Mouse (Mus musculus) brown adipose tissue, adult 24 weeks (tissue): ENCODE results near the gene Bend3. TPM values are rescaled to one million over a fixed set of nuclear protein-coding genes. Genes with fewer than 3 reads are reported as not detected.

ENCODE experiments used
- H3K27ac ChIP-seq: fragments of 200-500 bp; replicated peaks from 2 replicates; pipeline ENCODE4 v1.5.1; 2012; ENCODE audit warnings: low read depth, mild to moderate bottlenecking, low read length
- H3K4me1 ChIP-seq: fragments of 200-500 bp; 2 replicates; pipeline ENCODE4 v1.6.1; 2012; ENCODE audit warnings: low read length, mixed read lengths; ENCODE audit not compliant: control insufficient read depth, insufficient read depth, insufficient read length
- H3K4me3 ChIP-seq: fragments of 200-500 bp; 2 replicates; pipeline ENCODE4 v1.5.1; 2012; ENCODE audit warnings: low read depth, mild to moderate bottlenecking, low read length, moderate library complexity; ENCODE audit not compliant: insufficient read depth
- polyA plus RNA-seq: library from polyadenylated mRNA; stranded (reverse); fragments of >200 nt; gene quantifications from 2 replicates; pipeline ENCODE4 v1.2.4, GENCODE M21; 2012; ENCODE audit not compliant: missing spikeins, insufficient read depth, insufficient read length

The Bend3 gene
- polyA plus RNA-seq: 1.0 and 2.6 TPM in 2 replicates

DNA sequence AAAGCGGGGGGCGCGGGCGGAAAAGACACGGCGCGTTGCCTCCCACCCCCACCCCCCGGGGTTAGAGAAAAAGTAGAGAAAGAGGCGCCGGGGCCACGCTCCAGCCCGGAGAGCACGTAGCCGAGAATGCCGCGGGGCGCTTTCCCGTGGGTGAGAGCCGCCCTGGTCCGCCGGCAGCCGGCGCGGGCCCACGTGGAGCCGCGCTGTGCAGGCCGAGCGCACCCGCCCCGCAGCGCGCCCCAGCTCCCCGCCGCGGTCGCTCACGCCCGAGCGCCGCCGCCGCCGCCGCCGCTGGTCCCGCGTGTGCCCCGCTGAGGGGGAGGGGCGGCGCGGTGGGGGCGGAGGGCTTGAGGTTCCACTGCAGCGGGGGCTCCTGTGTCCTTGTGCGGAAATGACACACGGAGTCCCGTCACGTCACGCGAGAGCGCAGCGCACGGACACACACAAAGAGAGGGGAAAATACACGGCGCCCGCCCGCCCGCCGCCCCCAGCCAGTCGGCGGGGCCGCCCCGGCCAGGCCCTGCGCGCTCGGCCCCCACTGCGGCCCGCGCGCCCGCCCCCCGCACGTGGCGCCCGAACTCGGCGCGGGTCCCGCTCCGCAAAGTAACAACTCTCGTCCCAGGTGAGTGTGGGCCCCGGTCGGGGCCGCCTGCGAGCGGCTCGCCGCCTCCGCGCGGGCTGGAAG, at the start of gene Bend3:
Gene Bend3 (plus strand): TSS at position 81 of the 685 bp plus-strand sequence.
- H3K4me3 ChIP-seq: peak within 1 kb of the TSS; percentile 93
- H3K27ac ChIP-seq: peak within 1 kb of the TSS; percentile 69
- peaks cover 6% of the 10 kb centered on the region; the same call in 1 of the 2 replicates for H3K4me1 ChIP-seq

DNA sequence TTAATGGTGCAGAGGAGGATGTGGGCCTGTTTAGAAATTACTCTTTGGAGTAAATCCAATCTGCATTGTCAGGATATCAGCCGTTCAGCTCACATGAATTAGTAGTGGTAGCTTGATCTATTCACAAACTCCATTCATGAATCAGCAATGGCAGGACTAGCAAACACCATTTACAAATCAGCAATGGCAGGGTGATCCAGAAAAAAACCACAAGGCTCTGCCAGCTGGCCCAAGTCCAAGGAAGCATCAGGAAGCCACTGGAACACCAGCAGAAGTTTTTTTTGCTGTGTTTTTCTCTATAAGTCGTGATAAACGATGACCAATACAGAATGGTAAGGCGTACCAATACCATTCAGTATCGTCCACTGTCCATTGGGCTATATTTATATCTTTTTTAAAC, 48.0 kb upstream of the Bend3 start:
- Histone ChIP-seq H3K4me1 (0 out of 2 replicates have a peak, but pooled peaks cover 2% of the 10 kb centered on the region), H3K4me3 (no peak overlapping the region), H3K27ac (no peak overlapping the region)

DNA sequence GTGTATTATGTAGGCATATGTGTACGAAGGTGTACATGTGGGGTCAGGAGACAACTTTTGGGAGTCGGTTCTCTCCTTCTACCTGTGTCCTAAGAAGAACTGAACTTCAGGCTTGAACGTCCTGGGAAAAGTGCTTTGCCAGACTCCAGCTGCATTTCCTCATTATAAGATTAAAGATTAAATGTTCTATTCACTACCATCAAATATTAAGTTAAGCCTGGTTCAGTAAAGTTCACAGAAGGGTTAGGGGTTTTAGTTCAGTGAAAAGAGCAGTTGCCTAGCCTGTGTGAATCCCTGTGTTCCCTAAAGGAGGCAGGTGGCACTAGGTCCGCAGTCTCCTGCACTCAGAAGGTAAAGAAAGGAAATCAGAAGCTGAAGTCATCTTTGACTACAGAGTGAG, 44.3 kb upstream of the Bend3 start:
- no peak overlapping the region for H3K27ac ChIP-seq
- H3K4me3 ChIP-seq: no peak overlapping the region
- H3K4me1 ChIP-seq: no peaks in the 10 kb centered on the region

DNA sequence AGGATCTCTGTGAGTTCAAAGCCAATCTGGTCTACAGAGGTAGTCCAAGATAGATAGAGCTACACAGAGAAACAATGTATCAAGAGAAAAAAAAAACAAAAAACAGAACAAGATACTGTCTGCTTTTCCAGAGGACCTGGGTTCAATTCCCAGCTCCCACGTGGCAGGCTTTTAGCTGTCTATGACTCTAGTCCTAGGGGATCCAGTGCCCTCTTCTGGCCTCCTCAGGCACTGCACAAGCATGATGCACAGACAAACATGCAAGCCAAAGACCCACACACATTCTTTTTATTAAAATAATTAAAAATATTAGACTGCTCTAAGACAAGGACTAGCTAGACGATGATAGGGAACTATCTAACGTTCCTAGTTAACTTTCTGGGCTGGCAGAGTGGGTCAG, 42.9 kb upstream of the Bend3 start:
- H3K4me3 ChIP-seq: no peak overlapping the region
- no peak overlapping the region for H3K27ac ChIP-seq

DNA sequence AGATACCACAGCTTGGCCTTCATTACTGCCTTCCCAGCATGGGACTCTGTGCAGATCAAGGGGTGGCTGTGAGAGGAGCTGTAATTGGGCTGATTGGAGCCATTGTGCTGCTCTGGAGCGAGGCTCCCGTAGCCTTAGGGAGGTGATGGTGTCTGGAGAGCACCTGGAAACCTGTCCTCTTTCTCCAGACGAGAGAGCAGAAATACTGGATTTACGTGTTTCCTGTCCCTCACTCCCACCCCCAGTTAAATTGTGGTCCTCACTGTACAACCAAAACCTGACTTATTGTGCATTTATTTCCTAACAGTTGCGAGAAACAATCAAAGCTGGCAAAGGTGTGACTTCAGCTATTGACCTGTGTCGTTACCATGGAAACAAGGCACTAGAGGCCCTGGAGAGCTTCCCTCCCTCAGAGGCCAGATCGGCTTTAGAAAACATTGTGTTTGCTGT, 39.1 kb upstream of the Bend3 start:
- no peaks in the 10 kb centered on the region for H3K4me1 ChIP-seq

More for the DNA sequence above, 42.9 kb upstream of the Bend3 start:
- H3K4me1 ChIP-seq: no peaks in the 10 kb centered on the region

DNA sequence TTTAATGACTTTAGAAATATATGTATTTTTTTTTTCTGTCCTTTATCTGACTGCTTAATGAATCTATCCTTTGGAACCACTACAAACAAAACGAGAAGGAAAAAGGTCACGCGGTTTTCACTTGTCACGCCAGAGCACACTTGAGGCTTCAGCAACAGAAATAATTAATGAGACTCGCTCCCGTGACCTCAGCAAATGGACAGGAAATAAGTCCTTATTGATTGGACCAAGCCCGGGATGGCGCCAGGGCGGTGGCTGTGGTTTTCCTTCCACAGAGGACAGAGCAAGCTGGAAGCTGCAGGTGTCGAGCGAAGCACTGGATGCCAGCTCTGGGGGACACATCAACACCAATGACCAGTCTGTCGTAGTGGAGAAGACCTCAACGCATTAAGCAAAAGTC, 38.6 kb upstream of the Bend3 start:
- no peak overlapping the region for H3K27ac ChIP-seq
- H3K4me1 ChIP-seq: no peaks in the 10 kb centered on the region

More for the DNA sequence above, 39.1 kb upstream of the Bend3 start:
- H3K4me3 ChIP-seq: no peak overlapping the region
- no peak overlapping the region for H3K27ac ChIP-seq

DNA sequence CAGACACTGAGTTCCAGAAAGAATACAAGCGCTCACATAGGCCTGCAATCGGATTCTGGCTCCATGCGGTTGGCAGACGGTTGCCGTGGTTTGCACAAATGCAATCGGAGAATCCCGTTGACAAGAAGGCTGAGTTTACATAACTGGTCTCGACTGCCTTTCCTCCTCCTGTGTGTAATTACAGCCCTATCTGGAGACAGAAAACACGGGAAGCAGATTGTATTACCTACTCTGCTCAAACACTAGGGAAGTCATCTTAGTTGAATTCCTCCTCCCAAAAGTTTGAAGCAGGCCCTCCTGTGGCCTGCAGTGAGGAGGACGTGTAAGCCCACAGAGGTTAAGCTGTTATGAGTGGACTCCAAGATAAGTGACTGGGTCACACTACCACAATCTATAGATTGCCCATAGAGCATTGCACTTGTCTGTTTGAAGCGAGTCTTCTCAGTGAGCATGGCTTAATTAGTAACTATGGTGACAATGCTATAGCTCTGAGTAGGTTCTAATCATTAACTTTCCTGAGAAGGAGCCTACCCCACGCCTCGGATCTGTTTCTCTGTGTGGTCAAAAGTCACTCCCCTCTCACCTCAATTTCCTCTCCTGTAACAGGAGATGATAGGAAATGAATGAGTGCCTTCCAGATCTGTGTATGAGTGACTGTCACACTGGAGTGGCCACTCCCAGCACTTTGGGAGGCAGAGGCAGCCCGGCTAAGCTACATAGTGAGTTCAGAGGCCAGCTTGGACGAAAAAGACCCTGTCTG, 37.5 kb upstream of the Bend3 start:
- no peaks in the 10 kb centered on the region for H3K4me1 ChIP-seq
- H3K4me3 ChIP-seq: no peak overlapping the region
- H3K27ac ChIP-seq: no peak overlapping the region

More for the DNA sequence above, 38.6 kb upstream of the Bend3 start:
- H3K4me3 ChIP-seq: no peak overlapping the region

DNA sequence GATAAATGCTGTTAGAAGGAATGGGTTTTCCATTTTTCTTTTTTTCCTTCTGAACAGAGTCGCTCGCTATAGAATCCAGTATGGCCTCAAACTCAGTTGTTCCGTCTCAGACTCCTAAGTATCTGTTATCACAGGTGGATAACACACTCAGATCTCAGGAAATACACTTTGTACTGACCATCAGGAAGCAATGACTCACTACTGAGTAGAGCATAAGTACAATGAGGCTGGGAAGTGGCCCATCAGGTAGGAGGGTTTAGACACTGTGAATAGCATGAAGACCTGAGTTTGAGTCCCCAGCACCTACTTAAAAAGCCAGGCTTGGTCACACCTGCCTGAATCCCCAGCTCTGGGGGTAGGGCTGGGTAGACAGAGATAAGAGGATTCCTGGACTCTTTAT, 30.0 kb upstream of the Bend3 start:
- H3K27ac ChIP-seq: no peak overlapping the region
- no peak overlapping the region for H3K4me3 ChIP-seq
- H3K4me1 ChIP-seq: no peaks in the 10 kb centered on the region

DNA sequence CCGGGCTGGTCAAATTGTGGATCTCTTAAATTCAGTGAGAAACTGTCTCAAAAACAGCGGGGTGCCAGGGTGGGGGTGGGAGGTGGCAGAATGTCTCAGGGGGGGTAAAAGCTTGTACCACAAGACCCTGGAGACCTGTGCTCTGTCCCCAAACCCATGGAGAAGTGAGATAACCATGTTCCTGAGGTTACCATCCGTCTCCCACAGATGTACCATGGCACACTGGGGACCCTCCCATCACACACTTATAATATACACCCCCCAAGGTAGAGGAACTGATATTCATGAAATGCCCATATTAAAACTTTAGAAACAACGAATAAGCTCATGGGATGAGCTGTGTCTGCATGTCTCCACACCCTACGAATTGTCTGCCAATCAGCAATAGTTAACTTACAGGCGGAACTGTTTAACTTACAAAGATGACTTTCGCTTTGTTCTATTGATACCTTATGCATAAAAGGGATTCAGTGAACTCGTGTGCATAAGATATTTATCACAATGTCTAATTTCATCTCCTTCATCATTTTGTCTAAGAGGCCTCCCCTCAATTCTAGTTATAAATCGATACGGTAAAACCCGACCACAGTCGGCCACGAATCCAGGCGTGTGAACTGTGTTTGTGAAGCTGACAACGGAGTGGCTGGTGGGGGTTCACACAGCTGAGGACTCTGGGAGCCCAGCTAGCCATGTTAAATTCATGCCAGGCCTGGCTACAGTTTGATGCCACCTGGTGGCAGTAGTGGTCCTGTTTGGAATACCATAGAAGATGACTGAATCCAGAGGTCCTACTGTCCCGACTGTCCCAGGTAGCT, 26.6 kb upstream of the Bend3 start:
- peak overlapping the region; percentile 14; the same call in 1 of the 2 replicates for H3K4me3 ChIP-seq
- H3K4me1 ChIP-seq: 0 out of 2 replicates have a peak, but pooled peaks cover 2% of the 10 kb centered on the region
- no peak overlapping the region for H3K27ac ChIP-seq

DNA sequence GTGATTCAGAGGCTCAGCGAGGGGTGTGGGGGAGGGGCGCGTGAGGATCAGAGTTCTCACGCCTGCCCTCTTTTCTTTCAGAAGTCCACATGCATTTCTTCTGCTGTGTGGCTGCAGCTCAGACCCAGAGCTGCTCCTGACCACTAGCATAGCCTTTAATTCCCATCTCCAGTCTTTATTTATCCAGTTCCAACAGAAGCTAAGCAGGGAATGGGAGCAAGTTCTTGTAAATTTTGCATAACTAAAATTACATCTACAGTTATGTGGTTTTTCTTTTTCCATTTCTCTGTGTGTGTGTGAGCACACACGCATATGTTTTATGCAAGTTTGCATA, 26.0 kb upstream of the Bend3 start:
- Histone ChIP-seq H3K4me3 (no peak overlapping the region), H3K4me1 (0 out of 2 replicates have a peak, but pooled peaks cover 2% of the 10 kb centered on the region), H3K27ac (no peak overlapping the region)

DNA sequence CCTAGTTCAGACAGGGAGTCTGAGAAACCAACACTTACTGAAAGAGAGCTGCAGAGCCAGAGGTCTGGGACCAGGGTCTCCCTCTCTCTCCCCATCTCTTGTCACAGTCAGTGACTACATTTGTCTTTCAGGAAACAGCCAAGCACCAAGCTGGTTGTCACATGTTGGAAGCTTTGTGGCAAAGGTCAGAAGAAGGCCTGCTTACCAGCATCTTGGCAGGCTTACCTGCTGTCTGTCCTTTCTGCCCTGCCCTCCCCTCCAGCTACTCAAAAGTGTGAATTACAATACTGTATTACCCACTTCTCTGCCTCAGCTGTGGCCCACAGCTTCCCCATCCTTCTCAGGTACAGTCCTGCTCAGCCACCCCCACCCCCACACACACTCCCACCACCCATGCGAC, 24.4 kb upstream of the Bend3 start:
- Histone ChIP-seq H3K4me3 (no peak overlapping the region), H3K4me1 (0 out of 2 replicates have a peak, but pooled peaks cover 2% of the 10 kb centered on the region), H3K27ac (no peak overlapping the region)

DNA sequence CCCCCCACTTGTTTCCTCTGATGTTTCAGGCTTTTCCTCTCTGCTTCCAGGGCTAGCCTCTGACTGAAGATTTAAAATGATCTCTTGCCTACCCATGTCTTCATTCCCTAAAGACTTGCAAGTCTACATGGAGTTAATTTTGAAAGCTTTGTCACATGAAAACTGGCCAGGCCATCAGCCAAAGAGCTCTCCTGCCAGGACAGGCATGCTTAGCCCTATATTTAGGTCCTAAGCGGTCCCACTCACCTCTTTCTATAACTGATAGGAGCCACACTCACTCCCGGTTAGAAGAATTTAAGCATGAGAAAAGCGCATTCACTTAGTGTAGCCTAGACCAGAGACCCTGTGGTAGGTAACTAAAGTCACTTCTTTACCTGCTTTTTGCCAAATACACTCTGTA, 24.0 kb upstream of the Bend3 start:
- no peak overlapping the region for H3K27ac ChIP-seq
- H3K4me3 ChIP-seq: no peak overlapping the region

DNA sequence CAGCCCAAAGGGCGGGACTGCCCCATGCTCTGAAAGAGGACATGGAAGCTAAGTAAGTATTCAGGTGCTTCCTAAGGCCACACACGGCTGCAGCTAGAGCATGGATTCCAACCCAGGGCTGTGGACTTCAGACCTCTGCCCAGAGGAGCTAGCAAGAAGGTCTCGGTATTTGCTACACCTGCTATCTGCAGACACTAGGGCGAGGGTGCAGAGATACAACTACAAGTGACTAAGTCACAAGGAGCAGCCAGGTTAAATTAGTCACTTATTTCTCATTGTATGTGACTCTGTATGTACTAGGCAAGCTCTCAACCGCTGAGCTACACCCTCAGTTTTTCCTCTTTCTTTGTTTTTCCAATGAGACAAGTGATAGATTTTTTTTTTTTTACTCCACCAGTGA, 15.8 kb upstream of the Bend3 start:
- H3K4me1 ChIP-seq: no peaks in the 10 kb centered on the region
- no peak overlapping the region for H3K4me3 ChIP-seq
- no peak overlapping the region for H3K27ac ChIP-seq

More for the DNA sequence above, 24.0 kb upstream of the Bend3 start:
- 0 out of 2 replicates have a peak, but pooled peaks cover 2% of the 10 kb centered on the region for H3K4me1 ChIP-seq

DNA sequence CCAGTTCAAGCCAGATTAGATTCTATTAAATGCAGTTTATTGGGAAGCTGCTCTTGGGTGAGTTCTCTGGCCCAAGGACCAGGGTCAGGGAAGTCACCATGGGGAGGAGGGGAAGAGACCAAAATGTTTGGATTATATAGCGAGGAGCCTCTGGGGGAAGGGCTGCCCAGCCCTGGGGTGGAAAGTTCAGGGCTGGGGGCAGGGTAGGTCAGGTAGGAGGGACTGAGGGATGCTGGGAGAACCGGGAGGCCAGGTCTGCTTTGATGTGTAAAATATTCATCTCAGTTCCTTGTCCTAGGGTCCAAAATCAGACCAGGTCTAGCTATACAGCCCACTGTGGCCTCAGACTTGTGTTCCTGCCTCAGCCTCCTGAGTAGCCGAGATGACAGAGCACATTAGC, 15.4 kb upstream of the Bend3 start:
- no peaks in the 10 kb centered on the region for H3K4me1 ChIP-seq
- H3K27ac ChIP-seq: no peak overlapping the region
- H3K4me3 ChIP-seq: no peak overlapping the region

DNA sequence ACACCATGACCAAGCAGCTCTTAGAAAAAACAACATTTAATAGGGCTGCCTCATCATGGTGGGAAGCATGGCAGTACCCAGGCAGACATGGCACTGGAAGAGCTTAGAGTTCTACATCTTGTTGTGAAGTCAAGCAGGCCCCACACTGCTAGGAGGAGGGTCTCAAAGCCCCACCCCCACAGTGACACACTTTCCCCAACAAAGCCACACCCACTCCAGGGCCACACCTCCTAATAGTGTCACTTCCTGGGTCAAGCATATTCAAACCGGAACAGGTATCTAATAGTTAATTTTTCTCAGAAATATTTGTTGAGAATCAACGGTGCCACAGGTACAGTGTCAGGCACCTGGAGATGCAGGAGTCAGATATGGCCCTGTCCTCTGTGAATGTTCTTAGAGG, 12.4 kb upstream of the Bend3 start:
- Histone ChIP-seq H3K27ac (no peak overlapping the region), H3K4me1 (no peaks in the 10 kb centered on the region), H3K4me3 (no peak overlapping the region)
